Mouse (Mus musculus): Measurements from ENCODE around the gene Umod.

DNA sequence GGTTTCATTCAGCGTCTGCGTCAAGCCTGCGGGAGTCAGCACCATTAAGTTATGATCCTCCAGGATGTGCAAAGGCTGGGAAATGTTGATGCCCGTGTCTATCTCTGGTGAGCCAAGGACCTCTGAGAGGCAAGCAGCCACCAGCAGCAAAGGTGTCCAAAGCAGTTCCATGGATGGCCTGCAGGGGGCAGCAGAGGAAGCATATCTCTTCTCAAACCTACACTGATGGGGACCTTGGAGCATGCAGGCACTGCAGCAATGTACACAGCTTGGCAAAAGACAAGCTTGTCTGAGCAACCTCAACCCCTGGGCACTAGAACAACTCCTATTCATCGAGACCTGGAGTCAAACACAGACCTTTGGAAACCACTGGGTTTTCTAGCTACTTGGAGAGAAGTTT, 40.6 kb upstream of the Umod start:
- TF ChIP-seq CTCF (IDR thresholded peaks at IDR 0.05): peak; percentile 83
- TF ChIP-seq EP300 (IDR thresholded peaks at IDR 0.05): no peak
